Mouse (Mus musculus): Measurements from ENCODE around the gene Sco2. TPM values are rescaled to one million over a fixed set of nuclear protein-coding genes. Genes with fewer than 3 reads are reported as not detected.

Gene Sco2
- total RNA-seq, 2 experiments from 2014 or later = 29.7 to 32.4 TPM

DNA sequence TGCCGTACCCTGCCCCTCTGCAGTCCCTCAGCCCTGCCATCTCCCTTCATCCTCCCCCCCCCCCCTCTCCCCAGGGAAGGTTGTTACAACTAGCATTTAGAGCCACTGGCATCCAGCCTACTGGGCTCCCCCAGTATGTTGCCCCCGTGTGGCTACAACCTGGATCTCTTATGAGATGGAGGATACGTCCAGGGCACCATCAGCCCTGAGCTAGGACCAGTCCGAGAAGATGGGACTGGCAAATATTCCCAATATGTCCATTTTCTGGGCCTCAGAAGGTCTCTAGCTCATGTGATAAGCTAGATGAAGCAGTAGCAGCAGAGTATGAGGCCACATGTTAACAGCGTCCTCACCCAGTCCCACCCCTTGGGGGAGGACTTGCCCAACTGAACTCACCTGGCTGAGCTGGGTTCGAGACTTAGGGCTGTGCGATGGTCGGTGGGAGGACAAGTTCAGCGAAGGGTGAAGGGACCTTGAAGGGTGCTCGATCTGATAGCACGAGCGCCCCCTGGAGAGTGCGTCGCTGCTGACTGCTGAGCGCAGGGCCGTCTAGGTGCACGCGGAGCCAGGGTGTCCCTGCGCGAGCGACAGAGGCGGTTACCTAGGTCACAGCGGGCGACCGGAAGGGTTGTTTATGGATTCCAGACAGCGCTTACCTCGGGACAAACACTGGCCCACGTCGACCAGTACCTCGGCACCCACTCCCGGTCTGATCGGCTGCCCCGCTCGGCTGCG, 452 bp downstream of the Sco2 start:
- DNase-seq = peak; percentile 89 to 91

GRCm38 (mm10) chr15:89372536-89372935, 1.1 kb downstream of the Sco2 start:
- no peak for DNase-seq

DNA sequence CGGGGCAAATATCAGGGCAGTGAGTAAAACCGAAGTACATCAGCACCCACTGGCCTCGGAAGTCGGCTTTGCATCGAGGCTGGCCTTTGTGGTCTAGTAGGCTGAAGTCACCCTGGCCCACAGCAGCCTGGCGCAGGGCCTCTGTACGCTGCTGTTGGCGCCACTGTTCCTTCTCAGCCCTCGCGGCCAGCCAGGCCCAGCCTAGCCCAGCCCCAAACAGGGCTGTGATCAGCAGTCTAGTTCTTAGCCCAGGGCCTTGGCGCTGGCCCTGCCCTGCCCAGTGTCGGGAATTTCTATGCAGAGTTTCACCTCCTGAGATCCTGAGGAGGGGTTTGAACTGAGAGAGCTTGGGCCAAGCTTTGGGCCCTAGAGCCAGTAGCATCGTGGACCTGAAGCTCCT, 1.6 kb downstream of the Sco2 start:
- DNase-seq = no peak

DNA sequence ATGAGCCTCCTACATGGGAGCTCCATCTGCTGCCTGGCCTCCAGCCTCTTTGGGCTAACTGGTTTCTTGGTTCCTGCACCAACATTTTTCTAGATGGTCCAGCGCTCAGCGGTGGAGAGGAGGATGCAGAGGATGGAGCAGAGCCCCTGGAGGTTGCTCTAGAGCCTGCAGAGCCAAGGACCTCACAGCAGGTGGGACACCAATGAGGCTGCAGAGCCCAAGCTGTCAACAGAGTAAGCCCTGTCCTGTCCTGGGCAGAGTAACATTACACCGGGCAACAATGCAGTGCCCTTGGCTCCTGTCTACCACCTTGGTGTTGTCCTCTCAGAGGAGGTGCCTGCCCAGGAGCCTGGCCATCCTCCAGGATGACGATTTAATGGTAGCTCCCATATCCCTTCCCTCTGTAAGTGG, 8.5 kb downstream of the Sco2 start:
- no peak for DNase-seq

DNA sequence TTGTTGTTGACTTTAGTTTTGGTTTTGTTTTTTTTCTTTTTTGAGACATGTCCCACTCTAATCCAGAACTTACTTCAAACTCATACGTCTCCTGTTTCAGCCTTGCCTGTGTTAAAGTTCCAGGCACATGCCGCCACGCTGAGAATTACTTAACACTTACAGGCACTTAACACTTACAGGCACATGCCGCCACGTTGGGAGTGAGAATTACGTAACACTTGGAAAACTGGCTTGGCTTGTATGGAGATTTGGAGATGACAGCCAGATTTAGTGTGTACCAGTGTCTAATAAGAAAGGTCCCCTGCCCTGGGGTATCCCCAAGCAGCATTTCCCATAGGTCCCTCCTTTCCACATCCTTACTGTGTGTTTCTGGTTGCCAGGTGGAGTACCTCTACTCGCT, 10.6 kb downstream of the Sco2 start:
- no peak for DNase-seq

- DNase-seq = no peak
These were observed 14.9 kb downstream of the Sco2 start for GRCm38 (mm10) chr15:89358784-89359183.

DNA sequence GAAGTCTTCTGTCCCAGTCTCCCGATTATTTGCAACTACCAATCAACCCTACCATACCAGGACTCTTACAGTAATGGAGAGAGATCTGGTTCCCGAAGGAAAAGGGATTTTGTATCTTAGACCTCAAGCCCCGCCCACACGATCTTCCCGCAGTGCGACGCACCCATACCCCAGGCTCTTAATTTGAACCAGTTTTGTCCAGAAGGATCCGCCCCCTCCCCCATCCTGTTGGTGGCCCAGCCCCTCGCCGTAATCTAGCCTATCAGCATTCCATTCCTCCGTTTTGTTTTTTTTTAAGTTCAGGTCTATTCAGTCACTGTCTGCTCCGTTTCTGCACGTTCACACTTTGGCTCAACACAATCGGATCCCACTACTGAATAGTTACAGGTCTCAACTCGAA, 17.3 kb downstream of the Sco2 start:
- DNase-seq = peak; percentile 73 to 81

GRCm38 (mm10) chr15:89355241-89356187, 18.1 kb downstream of the Sco2 start, which contains the start of the genes Lmf2 and Ncaph2:
Lmf2 (minus strand) TSS chr15:89355659.
Ncaph2 (plus strand) TSS chr15:89355719.
- peak; percentile 97 to 98 for DNase-seq

- DNase-seq = no peak
These were observed 19.2 kb downstream of the Sco2 start for GRCm38 (mm10) chr15:89354455-89354854.

DNA sequence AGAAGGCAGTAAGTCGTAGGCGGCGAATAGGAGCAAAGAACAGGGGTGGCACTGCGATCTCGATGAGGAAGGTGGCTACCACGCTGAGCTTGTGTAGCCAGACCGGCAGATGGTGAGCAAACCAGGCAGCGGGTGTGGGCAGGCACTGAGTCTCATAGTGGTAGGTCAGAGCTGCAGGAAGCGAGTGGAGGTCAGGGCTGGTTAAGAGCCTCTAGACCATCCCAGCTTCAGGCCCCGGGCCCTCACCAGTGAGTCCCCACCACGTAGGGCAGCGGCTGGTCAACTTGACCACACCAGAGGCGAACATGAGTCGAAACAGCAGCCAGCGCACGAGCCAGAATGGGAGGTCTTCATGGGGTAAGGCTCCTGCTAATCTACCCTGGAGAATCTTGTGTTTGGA, 19.8 kb downstream of the Sco2 start:
- no peak for DNase-seq

DNA sequence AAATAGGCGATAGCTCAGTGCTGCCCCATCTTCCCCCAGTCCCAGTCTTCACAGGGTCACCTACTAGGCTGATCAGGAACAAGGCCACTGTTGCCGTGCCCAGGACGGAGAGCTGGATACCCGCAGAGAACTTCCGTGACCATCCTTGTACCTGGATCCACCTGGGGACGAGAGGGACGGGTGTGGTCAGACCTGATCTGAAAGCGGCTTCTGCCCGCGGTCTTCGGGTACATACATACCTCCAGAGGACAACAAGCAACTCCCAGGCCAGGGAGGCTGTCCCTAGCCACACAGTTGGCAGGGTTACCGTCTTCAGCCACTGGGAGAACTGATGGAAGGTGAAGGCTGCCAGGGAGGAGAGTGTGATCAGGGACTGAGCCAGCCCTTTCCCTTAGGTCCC, 20.9 kb downstream of the Sco2 start:
- DNase-seq = no peak

DNA sequence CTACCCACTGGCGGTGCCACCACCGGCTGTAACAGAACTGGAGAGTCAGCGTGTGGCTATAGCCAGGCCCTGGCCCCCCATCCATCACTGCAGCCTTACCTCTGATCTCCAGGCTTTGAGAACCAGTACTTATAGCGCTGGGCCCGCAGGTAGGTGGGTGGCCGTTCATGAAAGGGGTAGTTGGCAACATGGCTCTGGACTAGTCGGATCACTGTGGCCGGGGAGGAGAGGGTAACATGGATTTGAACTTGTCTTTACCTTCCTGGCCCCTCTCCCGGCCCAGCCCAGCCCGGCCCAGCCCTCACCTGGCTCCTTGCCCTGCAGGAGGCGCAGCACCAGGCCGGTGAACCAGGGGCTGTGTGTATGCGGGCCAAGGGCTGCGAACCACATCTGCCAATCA, 21.6 kb downstream of the Sco2 start:
- no peak for DNase-seq

DNA sequence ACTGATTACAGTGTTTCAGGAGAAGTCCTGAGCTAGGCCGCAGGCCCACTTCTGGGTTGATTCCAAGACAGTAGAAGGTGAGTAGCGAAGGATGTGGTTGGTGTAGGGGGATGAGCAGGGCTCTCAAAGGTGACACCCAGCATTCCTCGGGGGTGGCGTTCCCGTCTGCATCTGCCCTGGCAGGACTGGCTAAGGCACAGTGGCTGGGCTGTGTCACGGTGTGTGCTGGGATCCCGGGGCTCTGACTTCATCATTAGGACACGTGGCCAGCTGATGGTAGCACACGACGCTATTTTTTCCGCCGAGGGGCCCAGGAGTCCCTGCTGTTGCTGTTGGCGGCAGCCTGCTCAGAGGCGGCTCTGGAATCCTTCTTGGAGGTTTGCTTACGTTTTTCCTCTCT, 22.3 kb downstream of the Sco2 start:
- DNase-seq = no peak

- DNase-seq = peak in 1 of 2 experiments; percentile 10
These were observed 23.2 kb downstream of the Sco2 start for GRCm38 (mm10) chr15:89350447-89350846.

DNA sequence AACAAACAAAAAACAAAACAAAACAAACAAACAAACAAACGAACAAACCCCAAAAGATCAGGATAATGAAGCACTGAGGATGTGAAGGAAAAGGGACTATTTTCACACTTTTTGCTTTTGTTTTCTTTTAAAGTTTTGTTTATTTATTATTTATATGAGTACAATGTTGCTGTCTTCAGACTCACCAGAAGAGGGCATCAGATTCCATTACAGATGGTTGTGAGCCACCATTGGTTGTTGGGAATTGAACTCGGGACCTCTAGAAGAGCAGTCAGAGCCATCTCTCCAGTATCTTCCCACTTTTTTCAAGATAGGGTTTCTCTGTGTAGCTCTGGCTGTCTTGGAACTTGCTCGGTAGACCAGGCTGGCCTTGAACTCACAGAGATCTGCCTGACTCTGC, 30.3 kb downstream of the Sco2 start:
- DNase-seq = no peak

DNA sequence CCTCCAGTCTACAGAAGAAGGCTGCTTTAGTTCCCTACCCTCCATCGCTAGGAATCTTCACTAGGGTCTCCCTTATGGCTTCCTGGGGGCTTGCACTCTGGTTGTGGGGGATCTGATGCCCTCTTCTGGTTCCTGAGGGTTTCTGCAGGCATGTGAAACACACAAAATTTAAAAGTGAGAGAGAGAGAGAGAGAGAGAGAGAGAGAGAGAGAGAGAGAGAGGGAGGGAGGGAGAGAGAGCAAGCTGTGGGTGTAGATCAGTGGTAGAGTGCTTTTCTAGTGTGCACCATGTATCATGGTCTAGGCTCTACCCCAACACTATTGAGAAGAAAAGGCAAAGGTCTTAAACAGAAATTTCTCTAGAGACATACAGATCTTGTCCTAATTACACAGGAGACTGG, 32.0 kb downstream of the Sco2 start:
- DNase-seq = no peak

DNA sequence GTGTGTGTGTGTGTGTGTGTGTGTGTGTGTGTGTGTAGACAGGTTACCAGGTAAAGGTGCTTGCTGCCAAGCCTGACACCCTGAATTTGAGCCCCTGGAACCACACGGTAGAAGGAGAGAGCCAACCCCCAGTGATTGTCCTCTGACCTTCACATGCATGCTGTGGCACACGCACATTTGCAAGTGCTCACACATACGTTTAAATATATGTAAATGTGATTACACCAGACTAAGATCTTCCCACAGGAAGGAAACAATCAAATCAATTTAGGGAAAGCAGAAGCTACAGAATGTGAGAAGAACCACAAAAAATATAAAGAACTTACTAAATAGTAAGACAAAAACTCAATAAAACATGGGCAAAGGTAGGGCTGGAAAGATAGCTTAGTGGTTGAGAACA, 33.5 kb downstream of the Sco2 start:
- DNase-seq = no peak

- DNase-seq = no peak
These were observed 34.0 kb downstream of the Sco2 start for GRCm38 (mm10) chr15:89339696-89340095.

- DNase-seq = no peak
These were observed 37.2 kb downstream of the Sco2 start for GRCm38 (mm10) chr15:89336422-89336821.

DNA sequence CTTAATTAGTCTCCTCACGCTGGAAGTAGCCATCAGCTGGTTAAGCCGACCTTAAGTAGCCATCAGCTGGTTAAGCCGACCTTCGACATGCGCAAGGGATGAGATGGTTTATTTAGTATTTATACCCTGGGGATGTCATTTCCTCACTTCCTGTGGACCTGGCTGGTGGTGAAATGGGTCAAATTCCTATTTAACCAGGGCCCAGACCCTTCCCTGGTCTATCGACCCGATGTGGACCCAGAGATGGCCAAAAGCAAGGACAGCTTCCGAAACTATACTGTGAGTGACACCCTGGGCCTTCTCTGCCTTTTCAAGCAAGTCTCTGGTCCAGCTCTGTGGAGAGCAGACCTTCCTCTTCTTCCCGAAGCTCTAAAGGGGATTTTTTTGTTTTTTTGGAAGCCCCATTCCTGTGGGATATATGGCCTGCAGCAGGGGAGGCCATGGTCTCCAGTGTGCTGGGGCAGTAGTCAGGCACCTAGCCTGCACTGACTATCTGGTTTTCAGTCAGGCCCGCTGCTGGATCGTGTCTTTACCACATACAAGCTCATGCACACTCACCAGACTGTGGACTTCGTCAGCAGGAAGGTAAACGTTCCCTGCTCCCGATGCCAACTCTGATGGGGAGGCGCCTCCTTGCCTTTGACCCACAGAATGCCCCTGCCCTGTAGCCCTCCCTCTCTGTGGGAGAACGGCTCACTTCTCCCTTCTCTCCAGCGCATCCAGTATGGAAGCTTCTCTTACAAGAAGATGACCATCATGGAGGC, 38.7 kb downstream of the Sco2 start:
- no peak for DNase-seq

GRCm38 (mm10) chr15:89334271-89334670, 39.4 kb downstream of the Sco2 start, which contains the start of gene Miox:
Miox (plus strand) TSS chr15:89334398.
- DNase-seq = no peak

DNA sequence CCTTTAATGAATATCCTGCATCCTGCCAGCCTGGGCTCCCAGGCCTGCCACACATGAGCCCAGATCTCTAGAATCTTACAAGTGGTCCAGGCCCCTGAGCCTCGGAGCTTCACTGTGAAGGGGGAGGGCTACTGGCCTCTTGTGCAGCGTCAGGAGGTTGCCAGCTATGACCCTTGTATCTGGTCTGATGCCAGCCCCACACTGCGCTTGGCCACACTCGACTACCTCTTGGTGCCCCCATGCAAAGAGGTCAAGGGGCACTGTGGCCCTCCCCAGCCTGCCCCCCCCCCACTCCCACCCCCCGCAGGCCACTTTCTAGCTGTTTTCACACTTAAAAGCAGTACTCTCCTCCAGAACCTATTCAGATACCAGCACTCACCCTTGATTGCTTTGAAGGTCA, 47.2 kb downstream of the Sco2 start:
- no peak for DNase-seq

Data from adrenal gland, postnatal 36 days (tissue).